Mouse (Mus musculus) skeletal muscle tissue, adult 2 months (tissue): ENCODE data around the gene Cldn34b3.
"Not testable (repeated sequence)": the region's sequence is repeated elsewhere in the genome, so short reads cannot be mapped to it uniquely, and the experiment has no call there.

Source experiments
- DNase-seq: peaks from one replicate; pipeline ENCODE4 v3.0.0-alpha.2; 2012; ENCODE audit warnings: low read depth, low spot score

The Cldn34b3 gene

DNA sequence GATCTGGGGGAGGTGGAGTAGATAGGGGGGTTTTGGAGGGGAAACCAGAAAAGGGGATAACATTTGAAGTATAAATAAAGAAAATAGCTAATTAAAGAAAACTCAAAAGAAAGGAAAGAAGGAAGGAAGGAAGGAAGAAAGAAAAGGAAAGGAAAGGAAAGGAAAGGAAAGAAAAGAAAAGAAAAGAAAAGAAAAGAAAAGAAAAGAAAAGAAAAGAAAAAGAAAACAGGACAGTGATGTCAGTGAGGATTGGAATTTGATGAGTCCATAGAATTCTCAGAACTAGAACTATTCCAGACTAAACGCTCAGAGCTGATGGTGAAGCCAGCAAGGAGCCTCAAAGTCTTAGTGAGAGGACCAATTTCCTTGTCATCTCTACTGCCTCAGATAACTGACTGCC lies at the start of gene Cldn34b3:
TSS of gene Cldn34b3 (plus strand) at position 301 of the 400 bp plus-strand sequence.
- not testable (repeated sequence) for DNase-seq
